Mouse (Mus musculus) gastrocnemius, adult 18-20 months (tissue): ENCODE measurements around the gene Fbxl21. TPM values are rescaled to one million over a fixed set of nuclear protein-coding genes. Genes with fewer than 3 reads are reported as not detected.

ENCODE experiments used
- DNase-seq: peaks from one replicate; pipeline ENCODE4 v3.0.0; 2021; ENCODE audit warnings: low spot score
- total RNA-seq, 2 experiments: library from RNA; stranded (reverse); gene quantifications; 2 replicates each; pipeline ENCODE4 v1.2.3; 2021

Fbxl21 gene
- total RNA-seq, 2 experiments from 2014 or later = 0.33 TPM; not detected in 1

- DNase-seq = no peak
These were observed 12.7 kb downstream of the Fbxl21 start for GRCm38 (mm10) chr13:56534931-56535330.

DNA sequence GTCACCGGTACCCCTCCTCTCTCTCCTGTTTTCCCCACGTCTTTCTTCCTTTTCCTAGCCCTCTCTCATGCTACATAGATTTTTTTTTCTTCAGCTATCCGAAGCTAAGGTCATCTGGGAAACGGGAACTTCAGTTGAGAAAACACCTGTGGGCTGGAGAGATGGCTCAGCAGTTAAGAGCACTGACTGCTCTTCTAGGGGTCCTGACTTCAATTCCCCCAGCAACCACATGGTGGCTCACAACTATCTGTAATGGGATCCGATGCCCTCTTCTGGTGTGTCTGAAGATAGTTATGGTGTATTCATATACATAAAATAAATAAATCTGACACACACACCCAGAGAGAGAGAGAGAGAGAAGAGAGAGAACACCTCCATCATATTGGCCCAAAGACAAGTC is 13.3 kb downstream of the Fbxl21 start:
- DNase-seq = no peak

GRCm38 (mm10) chr13:56537026-56537425 is 14.8 kb downstream of the Fbxl21 start:
- no peak for DNase-seq

GRCm38 (mm10) chr13:56539846-56540245 is 17.6 kb downstream of the Fbxl21 start:
- DNase-seq = peak; percentile 9

GRCm38 (mm10) chr13:56543805-56544204 is 21.5 kb downstream of the Fbxl21 start:
- DNase-seq = no peak

GRCm38 (mm10) chr13:56544956-56545355 is 22.7 kb downstream of the Fbxl21 start:
- DNase-seq = no peak

DNA sequence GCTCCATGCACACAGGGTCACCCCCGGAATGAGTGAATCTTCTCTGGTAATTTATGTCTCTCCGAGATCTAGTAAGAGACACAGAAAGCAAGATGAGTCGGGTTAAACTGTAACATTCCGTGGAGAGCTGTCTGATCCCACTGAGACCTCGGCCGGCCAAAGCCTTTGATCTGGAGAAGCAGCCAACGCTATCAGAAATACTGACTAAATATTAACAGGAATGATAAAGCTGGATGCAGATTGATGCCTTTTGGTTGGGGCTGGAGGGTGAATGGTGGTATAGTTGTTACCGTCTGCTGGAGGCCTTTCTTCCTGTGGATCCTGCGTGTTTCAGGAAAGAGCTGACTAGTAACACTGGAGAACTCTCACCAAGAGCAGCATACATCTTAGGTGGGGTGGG is 26.1 kb downstream of the Fbxl21 start, which contains the start of gene Lect2:
Gene Lect2, minus strand, starts transcription at position 102 of the 400 bp plus-strand sequence.
- no peak for DNase-seq

DNA sequence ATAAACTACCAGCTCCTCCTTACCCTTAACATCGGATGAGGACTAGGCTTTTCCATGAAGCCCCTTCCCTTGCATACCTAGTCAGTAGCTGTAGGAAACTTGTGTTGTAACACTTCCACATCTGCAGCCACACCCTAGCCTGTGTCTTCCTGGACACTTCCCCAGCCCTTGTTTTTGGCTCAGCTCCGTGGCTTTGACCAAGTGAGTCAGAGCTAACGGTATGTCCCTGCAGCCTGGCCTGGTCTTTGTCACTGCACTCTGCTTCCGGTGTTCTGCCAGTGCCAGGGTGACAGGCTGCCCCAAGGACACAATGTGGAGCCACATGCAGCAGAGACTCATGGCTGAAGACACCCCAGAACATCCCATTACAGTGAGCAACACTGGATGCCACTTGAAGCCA is 27.1 kb downstream of the Fbxl21 start:
- DNase-seq = peak; percentile 48

DNA sequence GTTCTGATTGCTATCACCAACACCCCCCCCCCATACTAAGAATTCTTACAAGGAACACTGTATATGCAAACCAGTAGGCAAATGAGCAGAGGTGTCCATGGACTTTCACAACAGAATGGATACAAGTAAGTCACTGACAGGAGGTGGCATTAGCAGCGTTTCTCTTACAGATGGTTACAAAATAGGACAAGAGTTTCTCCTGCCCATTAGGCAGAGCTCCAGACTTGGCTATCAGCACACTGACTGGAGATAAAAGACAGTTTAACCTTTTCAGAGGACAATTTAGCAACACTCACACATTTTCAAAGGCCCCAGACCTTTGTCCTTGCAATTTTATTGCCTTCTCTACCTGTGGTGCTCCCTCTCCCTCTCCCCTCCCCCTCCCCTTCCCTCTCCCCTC is 28.3 kb downstream of the Fbxl21 start:
- DNase-seq = no peak

GRCm38 (mm10) chr13:56551661-56552060 is 29.4 kb downstream of the Fbxl21 start:
- no peak for DNase-seq

GRCm38 (mm10) chr13:56553923-56554322 is 31.7 kb downstream of the Fbxl21 start:
- DNase-seq = no peak

GRCm38 (mm10) chr13:56554409-56554808 is 32.1 kb downstream of the Fbxl21 start:
- no peak for DNase-seq

DNA sequence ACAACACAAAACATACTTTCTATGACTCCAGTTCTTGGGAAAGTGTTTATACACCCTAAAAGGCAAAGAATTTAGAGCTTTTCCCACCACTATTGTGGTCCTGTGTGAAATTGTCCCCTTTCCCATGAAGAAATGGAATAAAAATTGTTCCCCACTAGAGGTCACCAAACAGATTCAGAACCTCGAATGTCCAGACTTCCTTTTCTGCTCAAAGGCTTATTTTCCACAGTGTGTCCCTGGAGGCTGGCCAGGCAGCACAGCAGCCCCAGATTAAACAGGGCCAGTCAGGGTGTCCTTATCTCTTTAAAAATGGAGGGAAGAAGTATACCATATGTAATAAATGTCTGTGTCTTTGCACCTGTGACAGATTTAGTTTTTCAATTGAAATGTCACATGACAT is 33.7 kb downstream of the Fbxl21 start:
- peak; percentile 46 for DNase-seq

- no peak for DNase-seq
These were observed 34.4 kb downstream of the Fbxl21 start for GRCm38 (mm10) chr13:56556701-56557100.

DNA sequence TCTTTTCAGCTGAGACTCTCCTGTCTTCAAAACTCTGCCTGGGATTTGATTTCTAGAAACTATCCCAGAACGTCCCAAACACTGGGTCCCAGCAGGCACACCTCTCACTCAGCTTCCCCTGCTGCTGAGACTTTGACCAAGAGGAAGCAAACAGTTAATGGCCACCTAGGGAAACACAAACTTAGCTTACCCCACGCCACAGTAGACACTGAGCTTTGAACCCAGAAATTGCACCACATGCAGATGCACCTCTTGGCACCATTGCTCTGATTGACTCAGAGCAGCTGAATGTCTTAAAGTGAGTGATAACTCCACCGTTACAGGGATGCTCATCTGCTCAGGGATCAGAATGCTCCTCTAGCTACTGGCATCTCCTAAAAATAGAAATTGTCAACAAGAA is 36.5 kb downstream of the Fbxl21 start:
- DNase-seq = no peak

DNA sequence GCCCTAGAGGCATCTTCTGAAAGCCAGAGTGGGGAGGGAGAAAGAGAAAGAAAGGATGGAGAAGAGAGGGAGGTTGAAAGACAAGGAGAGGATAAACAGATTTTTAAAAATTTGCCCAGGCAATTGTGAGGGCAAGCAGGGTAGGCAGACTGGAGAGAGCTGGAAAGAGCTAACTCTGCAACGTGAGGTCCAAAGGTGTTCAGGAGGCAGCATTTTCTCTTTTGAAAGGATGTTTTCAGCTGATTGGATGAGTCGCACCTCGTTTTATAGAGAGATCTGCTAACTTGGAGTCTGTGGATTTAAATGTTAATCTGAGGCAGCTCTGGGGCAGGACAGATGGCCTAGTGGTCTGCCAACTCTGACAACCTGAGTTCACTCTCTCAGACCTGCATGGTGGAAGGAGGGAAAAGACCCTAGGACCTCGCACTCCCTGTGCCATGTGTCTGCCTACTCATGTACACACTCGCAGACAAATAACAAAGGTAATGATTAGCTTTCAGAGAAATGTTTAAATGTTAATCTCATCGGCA is 37.6 kb downstream of the Fbxl21 start:
- DNase-seq = no peak

- DNase-seq = no peak
These were observed 38.9 kb downstream of the Fbxl21 start for GRCm38 (mm10) chr13:56561129-56561528.

DNA sequence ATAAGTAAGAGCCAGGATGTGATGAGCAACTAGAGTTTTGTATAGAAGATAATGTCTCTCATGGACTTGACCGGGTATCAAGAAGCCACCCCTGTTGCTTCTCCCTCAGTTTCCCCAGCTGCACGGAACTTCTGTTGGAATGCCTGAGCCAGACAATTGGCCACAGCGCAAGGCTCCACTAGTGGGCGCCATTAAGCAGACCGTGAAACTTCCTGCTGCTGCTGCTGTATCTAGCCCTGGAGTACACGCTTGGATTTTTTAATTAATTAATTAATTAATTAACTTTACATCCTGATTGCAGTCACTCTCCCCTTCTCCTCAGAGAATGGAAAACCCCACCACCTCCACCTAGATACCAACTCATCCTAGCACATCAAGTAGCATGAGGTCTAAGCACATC is 40.8 kb downstream of the Fbxl21 start:
- DNase-seq = peak; percentile 39

DNA sequence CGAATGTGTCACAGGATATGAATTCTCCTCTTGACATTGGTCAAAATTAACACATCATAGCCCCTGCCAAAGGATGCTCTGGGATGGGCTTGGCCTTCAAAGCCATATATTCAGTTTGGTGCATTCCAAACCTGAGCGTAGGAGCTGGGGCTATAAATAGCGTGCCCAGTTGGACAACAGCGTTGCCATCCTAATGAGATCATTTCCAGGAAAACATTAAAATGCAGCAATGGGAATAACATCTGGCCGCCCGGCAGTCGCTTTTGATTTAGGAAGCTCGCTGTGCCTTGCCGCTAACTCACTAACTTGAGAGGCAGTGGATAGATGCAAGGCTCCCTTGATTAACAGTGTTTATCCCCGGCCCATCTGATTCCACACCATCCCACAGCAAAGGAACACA is 44.1 kb downstream of the Fbxl21 start:
- DNase-seq = peak; percentile 11

- DNase-seq = no peak
These were observed 49.4 kb downstream of the Fbxl21 start for GRCm38 (mm10) chr13:56571645-56572044.

DNA sequence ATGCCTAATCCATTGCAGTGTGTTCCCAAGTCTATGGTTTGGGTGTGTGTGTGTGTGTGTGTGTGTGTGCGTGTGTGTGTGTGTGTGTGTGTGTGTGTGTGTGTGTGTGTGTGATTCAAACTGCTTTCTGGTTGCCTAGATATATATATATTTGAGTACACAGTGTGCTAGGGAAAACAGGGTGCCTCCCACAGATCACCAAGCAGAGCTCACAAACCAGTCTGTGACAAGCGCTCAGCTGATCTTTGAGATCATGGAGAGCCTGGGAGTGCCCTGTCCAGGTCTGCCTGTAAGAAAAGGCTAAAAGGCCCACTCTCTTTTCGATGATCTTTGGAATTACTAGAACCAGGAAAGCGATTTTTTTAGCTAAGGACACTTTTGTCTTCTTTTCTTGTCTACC is 52.8 kb downstream of the Fbxl21 start:
- no peak for DNase-seq

GRCm38 (mm10) chr13:56575701-56576321 is 53.5 kb downstream of the Fbxl21 start:
- peak; percentile 79 for DNase-seq

DNA sequence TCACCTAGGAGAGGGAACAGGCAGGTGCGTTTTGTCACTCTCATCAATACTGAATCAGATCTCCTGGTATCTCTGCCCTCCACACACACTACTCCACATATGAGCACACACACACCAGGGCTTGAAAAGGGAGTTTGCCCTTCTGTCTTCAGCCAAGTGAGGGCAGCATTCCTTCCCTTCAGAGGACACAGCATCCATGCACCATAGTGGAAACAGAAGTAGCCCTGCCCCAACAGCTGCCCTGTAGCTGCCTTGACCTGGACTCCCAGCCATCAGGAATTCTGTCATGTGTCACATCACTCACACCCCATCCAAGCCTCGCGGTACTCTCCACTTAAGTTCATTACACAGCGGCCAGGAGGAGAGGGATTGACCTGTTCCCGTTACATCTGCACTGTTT is 55.8 kb downstream of the Fbxl21 start:
- DNase-seq = no peak

DNA sequence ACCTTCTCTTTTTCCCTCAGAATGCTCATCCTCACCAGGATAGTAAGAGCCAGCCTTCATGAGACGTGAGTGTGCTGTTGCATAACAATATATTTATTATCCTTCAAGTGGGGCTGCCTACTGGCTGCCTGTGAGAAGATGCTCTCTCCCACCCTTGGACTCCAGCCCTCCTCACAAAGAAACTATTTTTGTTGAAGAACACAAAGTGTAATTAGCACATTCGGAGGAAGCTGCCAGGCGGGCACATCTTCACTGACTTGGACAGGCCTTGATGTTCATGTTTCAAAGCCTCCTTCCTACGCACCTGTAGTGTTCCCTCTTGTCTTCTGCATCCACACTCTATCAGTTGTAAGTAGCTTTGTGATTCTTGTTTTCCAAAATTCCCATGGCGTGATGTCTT is 58.2 kb downstream of the Fbxl21 start:
- no peak for DNase-seq
